Mouse (Mus musculus): ENCODE measurements around the gene Bag1.

DNA sequence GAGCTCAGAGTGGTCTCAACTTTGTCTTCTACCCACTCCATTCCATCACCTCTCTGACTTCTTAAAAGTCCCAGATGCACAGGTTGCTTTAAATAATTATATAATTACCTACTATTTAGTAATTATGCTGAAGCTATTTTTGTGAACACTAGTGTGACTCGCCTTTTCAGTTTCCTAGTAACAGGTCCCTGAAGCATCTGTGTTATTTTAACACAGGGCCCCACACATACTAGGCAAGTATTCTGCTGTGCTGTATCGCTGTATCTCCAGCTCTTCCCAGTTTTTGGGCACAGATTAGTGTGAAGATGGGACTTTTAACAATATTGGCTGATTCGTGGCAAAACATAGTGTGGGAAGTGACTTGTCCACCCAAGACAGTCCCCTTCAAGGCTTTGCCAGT is 15.4 kb upstream of the Bag1 start:
- TF ChIP-seq CTCF (IDR thresholded peaks at IDR 0.05; ENCODE audit: low read depth) (no peak), EP300 (IDR thresholded peaks at IDR 0.05; ENCODE audit: low read depth) (no peak)

Data from liver, postnatal 0 days (tissue).